Mouse (Mus musculus): ENCODE results near the gene Fkbp15. TPM values are rescaled to one million over a fixed set of nuclear protein-coding genes. Genes with fewer than 3 reads are reported as not detected.

Fkbp15 gene
- polyA plus RNA-seq (2016; fragmentation: Nextera tagmentation; extraction: Ambion mirVana): 18.2 and 19.6 TPM in 2 replicates

DNA sequence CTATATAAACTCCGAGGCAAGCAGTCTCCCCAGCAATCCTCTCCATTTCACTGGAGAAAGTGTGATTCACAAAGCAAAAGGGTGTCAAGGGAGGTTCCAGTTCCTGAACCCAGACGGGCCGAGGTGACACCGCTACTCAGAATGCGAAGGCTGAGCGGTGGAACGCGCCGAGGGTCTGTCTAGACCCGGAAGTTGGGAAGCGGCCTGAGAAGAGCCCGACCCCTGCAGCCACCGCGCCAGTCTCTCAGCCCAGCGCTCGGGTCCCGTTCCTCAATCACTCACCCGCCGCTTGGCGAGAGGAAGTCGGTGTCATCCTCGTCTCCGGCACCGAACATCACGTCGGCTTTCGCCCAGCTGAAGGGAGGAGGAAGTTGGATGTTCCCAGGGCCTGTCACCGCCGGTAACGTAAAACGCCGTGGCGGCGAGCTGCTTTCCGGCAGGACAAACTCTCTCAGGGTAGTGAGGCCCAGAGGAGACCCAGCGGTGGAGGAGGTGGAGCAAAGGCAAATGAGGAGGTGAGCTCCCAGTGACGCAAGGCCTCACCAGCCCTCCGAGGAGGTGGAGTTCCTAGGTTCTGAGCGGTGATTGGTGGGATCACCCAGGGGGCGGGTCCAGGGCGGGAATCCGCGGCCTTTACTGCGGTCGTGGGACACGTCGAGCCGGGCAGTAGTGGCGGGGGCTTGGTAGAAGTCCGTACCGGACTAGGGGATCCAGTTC is at the start of gene Fkbp15, which contains the start of gene Slc31a1:
Fkbp15 (minus strand) TSS at position 461 of the 717 bp plus-strand sequence.
Slc31a1 (plus strand) TSS at position 640 of the 717 bp plus-strand sequence.
- peak; percentile 100 for ATAC-seq (ENCODE audit: insufficient number of reproducible peaks, low FRiP score)
- under 1% methylated on average over 51 of the region's 51 CpGs for WGBS

DNA sequence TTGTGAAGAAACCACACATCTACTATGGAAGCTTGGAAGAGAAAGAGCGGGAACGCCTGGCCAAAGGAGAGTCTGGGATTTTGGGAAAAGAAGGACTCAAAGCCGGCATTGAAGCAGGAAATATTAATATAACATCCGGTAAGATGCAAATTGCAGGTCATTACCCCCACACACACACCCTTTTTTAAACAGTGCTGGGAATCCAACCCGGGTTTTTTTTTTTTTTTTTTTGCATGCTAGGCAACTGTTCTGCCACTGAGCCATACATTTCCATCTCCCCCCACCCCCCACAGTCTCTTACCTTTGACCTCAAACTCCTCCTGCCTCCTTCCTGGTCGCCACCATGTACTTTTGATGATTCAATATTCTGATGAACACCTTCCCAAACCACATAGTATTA is 49.3 kb upstream of the Fkbp15 start:
- peak overlapping the region; percentile 78; the same call in 1 of the 2 replicates for H3K27ac ChIP-seq (ENCODE audit: poor library complexity, severe bottlenecking)
- peak overlapping the region; percentile 86 for H3K9ac ChIP-seq
- peak overlapping the region; percentile 79 for H3K4me2 ChIP-seq
- H3K27me3 ChIP-seq (replicated peaks): no peaks in the 10 kb centered on the region
- no peaks in the 10 kb centered on the region for H3K9me3 ChIP-seq (replicated peaks)
- peak overlapping the region; percentile 78 for H3K4me3 ChIP-seq
- ATAC-seq (ENCODE audit: insufficient number of reproducible peaks, low FRiP score): no peak
- H3K36me3 ChIP-seq: peaks cover 38% of the 10 kb centered on the region
- 37% methylated on average over 6 of the region's 6 CpGs for WGBS
- peaks cover 28% of the 10 kb centered on the region for H3K4me1 ChIP-seq (replicated peaks)

More for the DNA sequence above, at the start of gene Fkbp15, which contains the start of gene Slc31a1:
- H3K4me2 ChIP-seq: peak within 1 kb of the TSS; percentile 81
- peak within 1 kb of the TSS; percentile 89 for H3K9ac ChIP-seq
- 0 out of 2 replicates have a peak, but pooled peaks cover 10% of the 10 kb centered on the region for H3K36me3 ChIP-seq
- H3K4me1 ChIP-seq (replicated peaks): peaks cover 13% of the 10 kb centered on the region
- peak within 1 kb of the TSS; percentile 79 for H3K27ac ChIP-seq (ENCODE audit: poor library complexity, severe bottlenecking)
- peak within 1 kb of the TSS; percentile 75 for H3K4me3 ChIP-seq
- H3K27me3 ChIP-seq (replicated peaks): no peaks in the 10 kb centered on the region
- H3K9me3 ChIP-seq (replicated peaks): no peaks in the 10 kb centered on the region

DNA sequence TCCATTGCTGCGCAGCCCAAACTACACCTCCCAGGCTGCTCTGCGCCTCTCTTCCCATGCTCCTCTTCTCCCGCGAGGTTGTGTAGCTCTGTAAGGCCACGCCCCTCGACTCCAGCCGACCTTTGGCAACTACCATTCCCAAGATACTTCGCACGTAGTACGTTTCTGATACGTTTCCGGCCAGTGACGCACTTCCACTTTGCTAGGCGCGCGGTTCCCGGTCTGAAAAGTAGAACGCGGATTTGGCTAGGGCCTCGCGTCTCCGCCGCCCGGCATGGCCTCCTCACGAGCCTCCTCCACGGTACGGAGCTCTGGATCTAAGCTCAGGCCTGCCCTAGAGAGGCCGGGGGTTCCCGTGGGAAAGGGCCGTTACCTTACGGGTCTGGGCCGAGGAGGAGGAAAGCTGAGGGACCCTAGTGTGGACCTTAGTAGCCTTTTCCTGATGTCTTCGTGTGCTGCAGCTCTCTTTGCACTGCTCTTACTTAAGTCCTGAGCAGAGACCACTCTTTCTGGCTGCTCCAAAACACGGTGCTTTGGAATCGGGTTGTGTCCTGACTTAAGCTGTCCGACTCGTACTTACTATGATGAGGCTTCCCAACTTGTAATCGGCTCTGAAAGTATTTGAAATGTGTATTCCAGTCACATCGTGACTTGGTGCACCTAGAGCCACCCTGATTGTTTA is 48.4 kb upstream of the Fkbp15 start, which contains the start of the genes Cdc26 and Prpf4:
Cdc26 (minus strand) TSS at position 42 of the 682 bp plus-strand sequence.
Prpf4 (plus strand) TSS at position 197 of the 682 bp plus-strand sequence.
- H3K27me3 ChIP-seq (replicated peaks): no peaks in the 10 kb centered on the region
- peak within 1 kb of the TSS; percentile 79 for H3K4me2 ChIP-seq
- under 1% methylated on average over 39 of the region's 39 CpGs for WGBS
- peak within 1 kb of the TSS; percentile 78 for H3K4me3 ChIP-seq
- H3K9me3 ChIP-seq (replicated peaks): no peaks in the 10 kb centered on the region
- H3K4me1 ChIP-seq (replicated peaks): peaks cover 28% of the 10 kb centered on the region
- H3K9ac ChIP-seq: peak within 1 kb of the TSS; percentile 86
- peak; percentile 99 for ATAC-seq (ENCODE audit: insufficient number of reproducible peaks, low FRiP score)
- peak within 1 kb of the TSS; percentile 78 for H3K27ac ChIP-seq (ENCODE audit: poor library complexity, severe bottlenecking)
- H3K36me3 ChIP-seq: peaks cover 38% of the 10 kb centered on the region

DNA sequence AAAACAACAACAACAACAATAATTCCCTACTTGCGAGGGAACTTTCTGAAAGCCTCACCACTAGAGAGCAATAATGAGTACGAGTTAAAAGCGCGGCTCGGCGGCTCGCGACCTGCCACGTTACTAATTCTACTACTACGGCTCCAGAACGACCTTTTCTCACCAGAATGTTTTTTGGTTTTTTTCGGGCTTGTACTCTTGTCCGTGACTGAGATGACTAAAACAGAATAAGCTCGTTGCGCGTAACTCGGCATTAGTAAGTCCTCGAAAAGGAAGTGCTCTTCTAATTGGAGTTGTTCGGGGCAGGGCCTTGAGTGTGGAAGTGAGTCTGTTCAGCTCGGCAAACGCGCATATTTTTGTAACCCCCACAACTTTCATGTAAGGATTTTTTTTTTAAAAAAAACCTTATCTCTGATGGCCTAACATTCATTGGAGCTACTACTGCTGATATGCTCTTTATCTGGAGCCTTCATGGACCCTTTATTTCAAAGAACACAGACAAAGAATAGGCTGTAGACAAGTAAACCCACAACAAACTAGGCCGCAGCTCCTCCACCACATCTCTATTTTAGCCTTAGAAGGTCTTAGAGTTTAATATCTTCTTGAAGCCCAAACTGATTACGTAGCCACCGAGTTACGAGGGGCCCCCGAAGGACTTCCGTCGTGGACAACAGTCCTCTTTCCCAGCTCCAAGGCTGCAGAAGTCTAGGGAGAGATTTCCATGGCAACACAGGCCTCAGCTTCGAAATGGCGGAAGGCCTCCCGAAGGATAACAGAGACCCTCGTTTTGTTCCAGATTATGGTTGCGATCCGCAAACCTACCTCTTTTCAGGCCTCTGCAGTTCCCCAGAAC is 47.6 kb upstream of the Fkbp15 start:
- under 1% methylated on average over 35 of the region's 35 CpGs for WGBS
- H3K27me3 ChIP-seq (replicated peaks): no peaks in the 10 kb centered on the region
- ATAC-seq (ENCODE audit: insufficient number of reproducible peaks, low FRiP score): peak; percentile 59

DNA sequence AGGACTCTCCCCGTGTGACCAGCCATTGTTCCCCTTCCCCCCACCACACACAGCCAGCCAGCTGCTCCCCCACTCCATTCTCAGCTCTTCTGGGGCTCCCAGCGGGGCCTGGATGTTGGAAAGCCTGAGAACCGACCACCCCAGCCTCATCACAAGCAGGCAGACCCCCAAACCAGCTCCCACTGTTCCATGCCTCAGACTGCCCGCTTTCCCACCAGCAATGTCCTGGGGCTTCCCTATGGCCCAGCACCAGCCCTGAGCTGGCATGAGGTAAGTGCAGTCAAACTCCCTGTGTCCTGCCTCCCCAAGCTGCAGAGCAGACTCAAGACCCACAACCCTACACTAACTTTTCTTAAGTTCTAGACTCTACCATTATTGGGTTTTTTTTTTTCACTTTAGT is 45.8 kb upstream of the Fkbp15 start:
- Histone ChIP-seq H3K9ac (no peak overlapping the region), H3K4me1 (replicated peaks) (peaks cover 28% of the 10 kb centered on the region), H3K36me3 (peaks cover 34% of the 10 kb centered on the region), H3K27ac (ENCODE audit: poor library complexity, severe bottlenecking) (no peak overlapping the region), H3K27me3 (replicated peaks) (no peaks in the 10 kb centered on the region), H3K4me3 (no peak overlapping the region), H3K4me2 (peak overlapping the region; percentile 17; the same call in 1 of the 2 replicates), H3K9me3 (replicated peaks) (no peaks in the 10 kb centered on the region)
- ATAC-seq (ENCODE audit: insufficient number of reproducible peaks, low FRiP score): no peak
- WGBS: 80% methylated on average over 4 of the region's 4 CpGs

More for the DNA sequence above, 47.6 kb upstream of the Fkbp15 start:
- H3K9ac ChIP-seq: peak overlapping the region; percentile 85
- no peaks in the 10 kb centered on the region for H3K9me3 ChIP-seq (replicated peaks)
- peak overlapping the region; percentile 54 for H3K4me2 ChIP-seq
- H3K36me3 ChIP-seq: peaks cover 34% of the 10 kb centered on the region
- H3K4me1 ChIP-seq (replicated peaks): peaks cover 28% of the 10 kb centered on the region
- peak overlapping the region; percentile 76 for H3K27ac ChIP-seq (ENCODE audit: poor library complexity, severe bottlenecking)
- peak overlapping the region; percentile 78 for H3K4me3 ChIP-seq

DNA sequence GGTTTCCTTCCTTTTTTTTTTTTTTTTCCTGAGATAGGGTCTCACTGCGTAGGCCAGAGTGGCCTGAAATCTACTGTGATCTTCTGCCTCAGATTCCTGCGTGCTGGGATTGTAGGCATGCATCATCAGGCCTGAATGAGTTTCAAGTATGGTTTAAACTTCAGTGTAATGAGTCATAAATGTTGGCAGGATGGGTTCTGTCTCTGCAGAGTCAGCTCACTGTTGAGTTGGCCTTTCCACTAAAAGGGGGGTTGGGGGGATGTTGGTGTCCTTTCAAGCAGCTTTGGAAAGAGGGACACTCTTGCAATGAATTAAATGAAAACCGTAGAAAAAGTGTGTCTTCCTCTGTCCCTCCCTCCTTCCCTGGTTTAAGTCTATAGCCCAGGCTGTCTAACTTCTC is 38.6 kb upstream of the Fkbp15 start:
- no peak overlapping the region for H3K4me2 ChIP-seq
- H3K27me3 ChIP-seq (replicated peaks): no peaks in the 10 kb centered on the region
- no peak overlapping the region for H3K9ac ChIP-seq
- H3K27ac ChIP-seq (ENCODE audit: poor library complexity, severe bottlenecking): no peak overlapping the region
- no peak for ATAC-seq (ENCODE audit: insufficient number of reproducible peaks, low FRiP score)
- H3K4me3 ChIP-seq: no peak overlapping the region
- H3K4me1 ChIP-seq (replicated peaks): no peaks in the 10 kb centered on the region
- H3K9me3 ChIP-seq (replicated peaks): no peaks in the 10 kb centered on the region
- peaks cover 77% of the 10 kb centered on the region for H3K36me3 ChIP-seq
- 88% methylated on average over 3 of the region's 3 CpGs for WGBS

DNA sequence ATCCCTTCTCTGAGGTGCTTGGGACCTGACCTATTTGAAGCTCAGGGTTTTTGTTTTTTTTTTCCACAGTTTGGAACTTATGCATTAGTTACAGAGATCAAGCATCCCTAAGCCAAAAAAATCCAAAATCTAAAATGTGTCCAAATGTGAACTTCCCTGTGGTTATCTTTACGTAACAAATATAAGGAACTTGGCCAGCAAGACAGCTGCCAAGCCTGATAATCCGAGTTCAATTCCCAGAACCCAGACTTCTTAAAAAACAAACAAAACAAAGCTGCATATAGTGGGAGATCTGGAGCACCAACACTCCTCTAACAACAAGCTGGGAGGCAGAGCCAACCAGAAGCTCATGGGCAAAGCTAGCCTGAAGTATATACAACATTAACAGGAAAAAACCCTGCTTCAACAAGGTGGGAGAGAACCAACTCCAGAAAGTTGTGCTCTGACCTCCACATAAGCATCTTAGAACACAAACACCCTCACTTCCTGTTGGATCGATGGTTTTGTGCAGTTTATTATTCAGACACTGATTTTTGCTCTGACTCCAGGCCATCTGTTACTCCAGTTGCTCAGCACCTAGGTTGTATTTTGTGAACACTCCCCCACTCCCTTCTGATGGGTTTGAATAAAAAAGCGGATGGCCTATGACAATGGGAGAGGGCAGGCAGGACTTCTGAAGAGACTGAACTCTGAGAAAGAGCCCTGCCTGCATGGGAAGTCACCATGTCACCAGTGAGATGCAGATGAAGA is 37.4 kb upstream of the Fkbp15 start:
- Histone ChIP-seq H3K36me3 (peaks cover 79% of the 10 kb centered on the region), H3K27me3 (replicated peaks) (no peaks in the 10 kb centered on the region), H3K27ac (ENCODE audit: poor library complexity, severe bottlenecking) (no peak overlapping the region), H3K4me2 (no peak overlapping the region), H3K4me1 (replicated peaks) (no peaks in the 10 kb centered on the region), H3K9ac (no peak overlapping the region), H3K4me3 (no peak overlapping the region), H3K9me3 (replicated peaks) (no peaks in the 10 kb centered on the region)
- no peak for ATAC-seq (ENCODE audit: insufficient number of reproducible peaks, low FRiP score)
- 80% methylated on average over 4 of the region's 4 CpGs for WGBS

DNA sequence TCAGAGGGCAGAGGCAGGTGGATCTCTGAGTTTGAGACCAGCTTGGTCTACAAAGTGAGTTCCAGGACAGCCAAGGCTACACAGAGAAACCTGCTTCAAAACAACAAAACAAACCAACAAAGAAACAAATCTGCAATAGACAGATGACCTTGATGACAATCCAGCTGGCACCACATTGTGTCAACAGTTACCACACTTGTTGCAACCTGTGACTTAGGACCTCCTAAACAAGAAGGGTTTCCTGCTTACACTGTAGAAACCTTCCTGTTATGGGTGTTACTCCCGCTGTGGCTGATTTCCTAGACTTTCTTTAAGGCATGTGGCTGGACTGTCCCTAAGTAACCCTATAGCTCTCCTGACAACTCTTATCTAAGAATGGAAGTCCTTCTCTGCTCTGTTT is 35.5 kb upstream of the Fkbp15 start:
- ATAC-seq (ENCODE audit: insufficient number of reproducible peaks, low FRiP score): no peak

DNA sequence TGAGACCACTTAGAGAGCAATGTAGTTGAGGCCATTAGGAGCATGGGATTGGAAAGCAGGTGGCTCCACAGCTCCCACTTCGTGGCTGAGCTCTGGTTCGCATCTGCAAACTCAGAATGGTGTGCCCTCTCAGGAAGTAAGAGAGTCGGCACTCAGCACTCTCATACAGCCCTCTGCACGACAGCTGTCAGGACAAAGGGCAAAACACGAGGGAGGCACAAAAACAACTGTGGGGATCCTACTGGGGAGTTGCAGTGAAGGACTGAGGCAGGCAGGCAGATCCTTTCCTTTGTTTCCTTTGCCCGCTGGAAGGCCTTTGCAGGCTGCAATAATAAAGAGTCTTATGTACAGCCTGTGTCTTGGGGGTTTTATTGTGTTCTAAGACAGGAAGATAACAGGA is 33.1 kb upstream of the Fkbp15 start:
- H3K27me3 ChIP-seq (replicated peaks): no peaks in the 10 kb centered on the region
- no peak for ATAC-seq (ENCODE audit: insufficient number of reproducible peaks, low FRiP score)
- 72% methylated on average over 6 of the region's 6 CpGs for WGBS
- no peak overlapping the region for H3K4me2 ChIP-seq
- no peak overlapping the region for H3K27ac ChIP-seq (ENCODE audit: poor library complexity, severe bottlenecking)
- peaks cover 68% of the 10 kb centered on the region for H3K36me3 ChIP-seq
- no peak overlapping the region for H3K4me3 ChIP-seq
- no peaks in the 10 kb centered on the region for H3K9me3 ChIP-seq (replicated peaks)
- H3K9ac ChIP-seq: no peak overlapping the region
- no peaks in the 10 kb centered on the region for H3K4me1 ChIP-seq (replicated peaks)

More for the DNA sequence above, 35.5 kb upstream of the Fkbp15 start:
- H3K9ac ChIP-seq: no peak overlapping the region
- no peaks in the 10 kb centered on the region for H3K4me1 ChIP-seq (replicated peaks)
- H3K36me3 ChIP-seq: peaks cover 71% of the 10 kb centered on the region
- 79% methylated on average over 1 of the region's 1 CpGs for WGBS
- H3K4me3 ChIP-seq: no peak overlapping the region
- no peaks in the 10 kb centered on the region for H3K9me3 ChIP-seq (replicated peaks)
- H3K27me3 ChIP-seq (replicated peaks): no peaks in the 10 kb centered on the region
- H3K27ac ChIP-seq (ENCODE audit: poor library complexity, severe bottlenecking): no peak overlapping the region
- H3K4me2 ChIP-seq: no peak overlapping the region

DNA sequence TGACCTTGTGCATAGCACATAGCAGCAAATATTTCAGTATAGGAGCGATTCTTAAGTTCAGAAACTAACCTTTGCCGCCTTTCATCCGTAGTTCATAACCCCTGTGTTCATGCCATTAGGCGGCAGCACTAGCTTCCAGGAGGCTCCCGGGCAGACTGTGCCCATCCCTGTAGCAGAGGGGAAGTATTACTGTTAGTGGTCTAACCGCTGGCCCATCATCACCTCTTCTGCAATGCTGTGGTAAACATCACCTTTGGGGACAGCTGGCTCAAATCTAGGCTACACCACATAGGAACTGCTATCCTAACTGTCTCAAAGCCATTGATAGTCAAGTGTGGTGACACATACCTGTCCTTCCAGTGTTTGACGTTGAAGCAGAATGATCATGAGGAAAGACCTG is 31.5 kb upstream of the Fkbp15 start:
- H3K27me3 ChIP-seq (replicated peaks): no peaks in the 10 kb centered on the region
- H3K4me3 ChIP-seq: no peak overlapping the region
- no peak for ATAC-seq (ENCODE audit: insufficient number of reproducible peaks, low FRiP score)
- no peak overlapping the region for H3K9ac ChIP-seq
- H3K27ac ChIP-seq (ENCODE audit: poor library complexity, severe bottlenecking): no peak overlapping the region
- no peaks in the 10 kb centered on the region for H3K9me3 ChIP-seq (replicated peaks)
- WGBS: 82% methylated on average over 7 of the region's 7 CpGs
- H3K4me2 ChIP-seq: no peak overlapping the region
- H3K4me1 ChIP-seq (replicated peaks): no peaks in the 10 kb centered on the region
- peaks cover 68% of the 10 kb centered on the region for H3K36me3 ChIP-seq
